Comparison of ENCODE assay signal across 8 mouse cellular contexts in the genomic region with DNA sequence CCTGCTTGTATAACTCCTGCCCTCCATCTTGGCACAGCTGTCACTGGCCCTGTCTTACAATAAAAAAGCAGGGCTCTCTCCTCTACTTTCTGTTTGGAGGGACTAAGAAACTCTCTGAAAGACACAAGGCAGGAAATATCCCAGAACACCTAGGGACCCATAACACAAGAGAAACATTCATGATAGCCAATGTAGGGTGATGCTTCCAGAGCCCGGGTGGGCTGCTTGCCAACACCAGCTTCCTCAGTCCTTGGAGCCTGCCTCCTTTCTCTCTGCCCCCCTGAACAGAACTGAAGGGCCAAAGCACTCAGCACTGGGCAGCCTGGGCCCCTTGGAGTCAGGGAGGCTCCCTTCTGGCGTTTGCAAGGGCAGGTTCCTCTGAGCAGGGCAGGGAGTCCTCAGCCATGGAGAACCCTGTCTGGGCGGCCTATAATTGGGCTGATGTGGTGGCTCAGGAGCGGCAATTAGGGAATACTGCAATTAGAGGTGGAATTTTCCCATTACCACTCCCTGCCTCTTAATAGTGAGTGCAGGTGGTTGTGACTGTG. TPM values are rescaled to one million over a fixed set of nuclear protein-coding genes. Genes with fewer than 3 reads are reported as not detected.
DNase-seq lines count a peak whose midpoint lies in the region; ATAC-seq and TF ChIP-seq lines count a peak whose summit lies in the region.

No protein-coding gene starts in this region.

- peak; percentile 69 for DNase-seq in forebrain, embryonic 11.5 days (ENCODE audit: low spot score)
- no peak for DNase-seq in forebrain, embryonic 10.5 days (ENCODE audit: extremely low spot score, low spot score)
- DNase-seq in CH12.LX (ENCODE audit: extremely low read depth) = peak; percentile 21
- DNase-seq in kidney, postnatal 25 days = peak; percentile 43 to 61
- no peak for DNase-seq in urinary bladder, postnatal 25 days (ENCODE audit: low spot score)
- no peak for DNase-seq in left cerebral cortex, adult 8-10 months (ENCODE audit: low spot score in 2 of 2)

- no peak for TF ChIP-seq EP300 in CH12.LX (IDR thresholded peaks at IDR 0.05; ENCODE audit: low read length)

- no peaks in the 10 kb centered on the region for H3K9me3 ChIP-seq in forebrain, embryonic 11.5 days (ENCODE audit: control insufficient read depth, low read length)
- H3K9me3 ChIP-seq in forebrain, embryonic 10.5 days = no peaks in the 10 kb centered on the region
- no peaks in the 10 kb centered on the region for H3K9me3 ChIP-seq in CH12.LX (replicated peaks; ENCODE audit: low read length)
- H3K9me3 ChIP-seq in embryonic facial prominence, embryonic 13.5 days = no peaks in the 10 kb centered on the region

- peak; percentile 61 for ATAC-seq in forebrain, embryonic 11.5 days (replicated peaks; ENCODE audit: low FRiP score)
- ATAC-seq in embryonic facial prominence, embryonic 13.5 days (ENCODE audit: insufficient number of reproducible peaks, insufficient read depth, low FRiP score, low TSS enrichment, low read depth) = no peak
- no peak for ATAC-seq in erythroblast, adult 5-6 weeks (replicated peaks; ENCODE audit: low FRiP score, poor library complexity, severe bottlenecking)

- H3K4me2 ChIP-seq in forebrain, embryonic 11.5 days (ENCODE audit: low read depth, low read length, severe bottlenecking) = no peak overlapping the region
- H3K4me2 ChIP-seq in CH12.LX (ENCODE audit: insufficient read depth, low read depth, poor library complexity, severe bottlenecking) = no peak overlapping the region
- H3K4me2 ChIP-seq in embryonic facial prominence, embryonic 13.5 days = peak overlapping the region; percentile 12

- H3K27me3 ChIP-seq in forebrain, embryonic 11.5 days (ENCODE audit: control insufficient read depth, insufficient read depth, low read length) = peaks cover 46% of the 10 kb centered on the region
- H3K27me3 ChIP-seq in forebrain, embryonic 10.5 days (ENCODE audit: poor library complexity, severe bottlenecking) = peaks cover 94% of the 10 kb centered on the region
- H3K27me3 ChIP-seq in CH12.LX (replicated peaks) = peaks cover 74% of the 10 kb centered on the region
- H3K27me3 ChIP-seq in embryonic facial prominence, embryonic 13.5 days = peaks cover 53% of the 10 kb centered on the region

- dilution Hi-C loops in CH12.LX (cut with MboI; ENCODE audit: extremely low pct_ligation_motif_present, extremely low pct_unique_long_range_greater_than_20kb, low sequenced_read_pairs) = no loop called here

- H3K27ac ChIP-seq in forebrain, embryonic 11.5 days (ENCODE audit: low read depth, low read length) = no peak overlapping the region
- H3K27ac ChIP-seq in forebrain, embryonic 10.5 days = no peak overlapping the region
- H3K27ac ChIP-seq in CH12.LX (ENCODE audit: insufficient read depth, low read depth) = no peak overlapping the region
- no peak overlapping the region for H3K27ac ChIP-seq in embryonic facial prominence, embryonic 13.5 days

- peaks cover 10% of the 10 kb centered on the region; the same call in 1 of the 2 replicates for H3K4me1 ChIP-seq in forebrain, embryonic 11.5 days (replicated peaks; ENCODE audit: control insufficient read depth, insufficient read depth, low read length)
- H3K4me1 ChIP-seq in forebrain, embryonic 10.5 days = peaks cover 39% of the 10 kb centered on the region
- no peaks in the 10 kb centered on the region for H3K4me1 ChIP-seq in CH12.LX (ENCODE audit: control insufficient read depth in 1 of 2, insufficient read depth in 2 of 2)
- peaks cover 27% of the 10 kb centered on the region for H3K4me1 ChIP-seq in embryonic facial prominence, embryonic 13.5 days

- no peak for TF ChIP-seq CTCF in CH12.LX (conservative IDR thresholded peaks at IDR 0.05 in 1 of 2, IDR thresholded peaks at IDR 0.05 in 1 of 2; ENCODE audit: low read depth in 2 of 2, low read length in 2 of 2)

- no peak overlapping the region for H3K4me3 ChIP-seq in forebrain, embryonic 11.5 days (ENCODE audit: low read depth, low read length)
- no peak overlapping the region for H3K4me3 ChIP-seq in forebrain, embryonic 10.5 days
- H3K4me3 ChIP-seq in CH12.LX (replicated peaks in 1 of 3; ENCODE audit: low read depth in 2 of 3, low read length in 2 of 3, poor library complexity in 1 of 3) = no peak overlapping the region
- no peak overlapping the region for H3K4me3 ChIP-seq in embryonic facial prominence, embryonic 13.5 days

- H3K79me2 ChIP-seq in CH12.LX (replicated peaks; ENCODE audit: control insufficient read depth, extremely low read depth, insufficient read depth, poor library complexity, severe bottlenecking) = no peaks in the 10 kb centered on the region

- no peak for TF ChIP-seq POLR2A in CH12.LX (IDR thresholded peaks at IDR 0.05; ENCODE audit: low read depth, low read length)

- H3K9ac ChIP-seq in forebrain, embryonic 11.5 days (ENCODE audit: low read length) = no peak overlapping the region
- no peak overlapping the region for H3K9ac ChIP-seq in CH12.LX (ENCODE audit: insufficient read depth, low read depth)
- H3K9ac ChIP-seq in embryonic facial prominence, embryonic 13.5 days = no peak overlapping the region

- in situ Hi-C loops in CH12.LX (cut with MboI; ENCODE audit: low pct_ligation_motif_present, low pct_unique_long_range_greater_than_20kb, low sequenced_read_pairs) = loop anchor here (25.0 kb wide), 1 partner anchor 185 kb away; no protein-coding TSS in a partner anchor

- TF ChIP-seq RAD21 in CH12.LX (IDR thresholded peaks at IDR 0.05; ENCODE audit: low read depth, low read length) = no peak

- no peaks in the 10 kb centered on the region for H3K36me3 ChIP-seq in forebrain, embryonic 11.5 days (ENCODE audit: control insufficient read depth, insufficient read depth, low read length)
- H3K36me3 ChIP-seq in forebrain, embryonic 10.5 days (replicated peaks) = no peaks in the 10 kb centered on the region
- H3K36me3 ChIP-seq in CH12.LX (replicated peaks in 1 of 2; ENCODE audit: control insufficient read depth in 1 of 2, insufficient read depth in 1 of 2, low read length in 1 of 2) = no peaks in the 10 kb centered on the region
- no peaks in the 10 kb centered on the region for H3K36me3 ChIP-seq in embryonic facial prominence, embryonic 13.5 days

- 21% methylated on average over 4 of the region's 4 CpGs for WGBS in forebrain, embryonic 11.5 days
- 31% methylated on average over 4 of the region's 4 CpGs for WGBS in forebrain, embryonic 10.5 days
- 19% methylated on average over 4 of the region's 4 CpGs for WGBS in embryonic facial prominence, embryonic 13.5 days

TF ChIP-seq in CH12.LX, 34 proteins besides CTCF, POLR2A, EP300 and RAD21:
- TF ChIP-seq KAT2A (IDR thresholded peaks at IDR 0.05; ENCODE audit: insufficient replicate concordance, low read length) (no peak), MAX (IDR thresholded peaks at IDR 0.05; ENCODE audit: low read length) (no peak), GABPA (IDR thresholded peaks at IDR 0.05; ENCODE audit: insufficient replicate concordance, low read depth, low read length) (no peak), PAX5 (IDR thresholded peaks at IDR 0.05; ENCODE audit: low read length) (no peak), MXI1 (IDR thresholded peaks at IDR 0.05; ENCODE audit: low read depth, low read length) (no peak), USF1 (IDR thresholded peaks at IDR 0.05; ENCODE audit: low read depth, low read length) (no peak), TCF12 (IDR thresholded peaks at IDR 0.05; ENCODE audit: low read depth, low read length) (no peak), BHLHE40 (IDR thresholded peaks at IDR 0.05; ENCODE audit: low read depth, low read length) (no peak)

RNA-seq across cellular contexts. Expression of a gene that starts 5.4 kb away (rescaled TPM):
- 0.84 and 0.95 TPM in 2 replicates for polyA plus RNA-seq in forebrain, embryonic 11.5 days (2014; fragmentation: Nextera tagmentation; extraction: Ambion mirVana)
- polyA plus RNA-seq in forebrain, embryonic 10.5 days (2016; fragmentation: Nextera tagmentation; extraction: Ambion mirVana) = 0.75 and 0.95 TPM in 2 replicates
- total RNA-seq in CH12.LX (2012; rRNA removed) = not detected in 2 replicates
- total RNA-seq in CH12.LX (2014; rRNA removed) = not detected in 2 replicates
- polyA plus RNA-seq in CH12.LX (2012; ENCODE audit: insufficient read length, low read depth) = not detected in 2 replicates
- 0.41 and 0.46 TPM in 2 replicates for polyA plus RNA-seq in embryonic facial prominence, embryonic 13.5 days (2015; fragmentation: Nextera tagmentation; extraction: Ambion mirVana)
- total RNA-seq in erythroblast, adult 5-6 weeks (2015; ENCODE audit: low replicate concordance) = 0.58 TPM in 1 of 2 replicates, not detected in the other
- total RNA-seq in erythroblast, adult 5-6 weeks (2017; ENCODE audit: low replicate concordance) = not detected in 2 replicates
- total RNA-seq in left cerebral cortex, adult 8-10 months (2022) = 10 to 100 TPM; 60.7 to 89.7 (median 76.4) TPM

Comparison
In these comparisons a context has a peak if more than half of its experiments do, and no peak if none do; other contexts are left out.
1. DNase-seq: peak in forebrain, embryonic 11.5 days (single experiment), CH12.LX (single experiment) and kidney, postnatal 25 days (2 of 2); none in forebrain, embryonic 10.5 days (single experiment), urinary bladder, postnatal 25 days (single experiment) and left cerebral cortex, adult 8-10 months (0 of 2).